Mouse (Mus musculus) T-helper 2 cell (primary cell): Measurements from ENCODE around the gene Thumpd1.

Experiments used
- in situ Hi-C: fragments of 300-600 bp; cut with MboI, MseI; formaldehyde crosslinking; loops from one replicate; pipeline ENCODE4 v1.15.1; 2025; ENCODE audit warnings: high pct_unique_total_duplicates

The Thumpd1 gene

DNA sequence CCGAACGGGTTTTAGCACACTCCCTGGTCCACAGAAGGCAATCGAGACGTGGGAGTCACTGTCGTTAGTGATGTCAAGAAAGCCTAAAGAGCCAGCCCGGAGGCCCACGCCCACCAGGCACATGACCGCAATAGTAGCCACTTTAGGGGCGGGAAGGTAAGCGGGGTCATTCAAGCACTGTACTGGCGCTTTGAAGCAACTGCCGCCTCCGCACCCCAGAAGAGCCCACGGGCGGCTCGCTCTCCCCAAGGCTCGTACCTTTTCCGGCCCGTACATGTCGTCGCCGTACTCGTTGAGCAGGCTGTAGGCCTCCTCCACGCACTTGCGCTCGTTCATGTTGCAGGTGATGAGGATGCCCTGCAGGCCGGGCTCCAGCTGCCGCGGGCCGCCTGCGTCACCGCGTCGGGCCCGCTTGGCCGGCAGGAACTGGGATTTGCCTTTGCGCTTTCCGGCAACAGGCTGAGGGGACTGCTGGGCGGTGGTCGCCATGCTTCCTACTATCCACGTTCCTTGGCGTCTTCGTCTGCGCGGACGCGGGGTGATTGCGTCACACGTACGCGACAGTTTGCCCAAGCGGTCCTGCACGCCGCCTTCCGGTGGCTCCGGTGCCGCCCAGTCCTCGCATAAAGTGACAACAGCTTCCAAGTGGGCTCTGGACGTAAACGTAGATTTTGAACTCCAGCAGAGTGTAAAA lies at the start of gene Thumpd1:
Thumpd1 (minus strand) TSS at position 546 of the 694 bp plus-strand sequence.
- in situ Hi-C loops: loop anchor here (25.0 kb wide), 1 partner anchor 983 kb away; the partner anchor contains the start of gene Vps35l

DNA sequence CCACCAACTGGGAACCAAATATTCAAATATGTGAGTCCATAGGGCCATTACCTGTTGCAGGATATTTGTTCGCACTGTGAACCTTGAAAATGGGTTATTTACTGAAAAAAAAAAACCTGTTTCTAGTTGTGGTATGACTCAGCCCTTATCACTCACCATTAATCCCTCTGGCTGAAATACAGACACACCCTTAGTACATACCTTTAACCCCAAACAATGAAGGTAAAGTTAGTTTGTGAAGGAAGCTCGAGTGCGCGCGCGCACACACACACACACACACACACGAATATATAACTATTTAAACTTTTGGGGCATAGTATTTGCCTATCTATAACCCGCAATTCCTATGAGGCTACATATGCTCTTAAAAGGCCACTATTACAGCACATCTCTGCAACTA lies 49.3 kb upstream of the Thumpd1 start:
- in situ Hi-C loops: no loop called here

DNA sequence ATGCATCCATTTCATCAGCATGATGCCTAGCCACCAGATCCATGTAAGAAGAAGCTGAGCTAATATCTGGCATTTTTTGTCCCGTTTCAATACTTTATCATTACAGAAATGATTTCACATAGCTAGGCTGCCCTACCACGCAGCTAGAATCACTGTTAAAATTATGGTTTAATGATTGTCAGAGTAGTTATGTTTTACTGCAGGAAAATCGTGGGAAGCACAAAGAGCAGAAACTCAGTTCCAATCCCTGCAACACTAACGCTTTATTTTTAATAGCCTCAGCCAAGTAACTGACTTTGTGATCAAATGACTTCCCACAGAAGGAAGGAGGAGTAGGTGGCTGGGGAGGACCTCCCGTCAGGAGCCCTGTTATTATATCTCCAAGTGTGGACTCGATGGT lies 46.4 kb upstream of the Thumpd1 start:
- in situ Hi-C loops: no loop called here

DNA sequence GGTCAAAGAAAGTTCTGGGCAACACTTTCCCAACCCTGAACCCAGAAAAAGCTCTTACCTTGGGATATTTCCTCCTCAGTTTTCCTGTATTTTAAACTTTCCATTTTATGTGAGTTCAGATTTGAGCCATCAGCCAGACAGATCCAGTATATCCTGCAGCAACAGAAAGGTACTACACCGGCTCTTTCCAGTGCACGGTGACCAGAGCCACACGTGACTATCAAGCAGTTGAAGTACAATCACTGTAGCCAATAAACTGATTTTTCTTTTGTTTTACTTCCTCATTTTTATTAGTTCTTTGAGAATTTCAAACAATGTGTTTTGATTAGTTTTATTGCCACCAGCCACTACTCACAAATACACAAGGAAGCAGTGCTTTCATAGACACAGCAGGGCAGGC lies 43.8 kb upstream of the Thumpd1 start:
- in situ Hi-C loops: no loop called here

DNA sequence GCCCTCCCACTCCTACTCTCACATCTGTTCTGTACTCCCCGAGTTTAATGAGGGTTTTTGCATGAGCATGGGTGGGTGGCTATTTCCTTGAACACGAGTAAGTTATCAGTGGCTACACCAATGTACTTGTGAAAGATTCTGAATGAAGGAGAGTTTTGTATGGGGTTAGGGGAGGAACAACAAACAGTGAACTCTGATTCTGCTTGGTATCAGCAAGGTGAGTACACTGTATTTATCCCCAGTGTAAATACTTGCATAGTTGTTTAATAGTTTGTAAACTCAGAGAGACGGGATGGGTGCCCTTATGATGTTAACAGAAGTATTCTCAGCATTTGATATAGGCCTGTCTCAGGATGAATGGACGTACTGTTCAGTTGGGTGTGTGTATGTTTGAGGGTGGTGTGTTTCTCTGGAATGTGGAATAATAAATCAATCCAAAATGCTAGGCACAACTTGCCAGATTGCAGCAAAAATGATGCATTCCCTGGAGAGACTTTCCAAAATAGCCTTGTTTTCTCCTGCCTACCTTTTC lies 41.6 kb upstream of the Thumpd1 start:
- in situ Hi-C loops: no loop called here

DNA sequence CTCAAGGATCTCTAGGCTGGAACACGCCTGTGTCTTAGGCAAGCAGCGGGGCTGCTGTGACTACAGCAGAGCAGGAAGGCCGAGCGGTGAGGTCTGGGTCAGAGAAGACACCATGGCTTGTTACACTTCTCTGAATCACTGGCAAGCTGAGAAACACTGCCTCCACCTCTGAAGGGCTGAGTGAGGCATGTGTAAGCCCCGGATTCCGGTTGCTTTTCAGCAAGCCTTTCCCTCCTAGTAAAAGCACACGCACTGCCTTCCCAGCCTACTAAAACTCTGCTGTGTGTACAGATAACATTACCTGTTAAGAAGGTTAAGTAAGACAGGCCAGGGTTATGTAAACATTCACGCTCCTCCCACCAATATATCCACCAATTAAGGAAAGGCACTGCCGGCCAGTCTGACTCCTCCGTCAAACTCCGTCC lies 39.9 kb upstream of the Thumpd1 start, which contains the start of gene Acsm3:
Acsm3 (plus strand) TSS at position 397 of the 425 bp plus-strand sequence.
- in situ Hi-C loops: no loop called here

DNA sequence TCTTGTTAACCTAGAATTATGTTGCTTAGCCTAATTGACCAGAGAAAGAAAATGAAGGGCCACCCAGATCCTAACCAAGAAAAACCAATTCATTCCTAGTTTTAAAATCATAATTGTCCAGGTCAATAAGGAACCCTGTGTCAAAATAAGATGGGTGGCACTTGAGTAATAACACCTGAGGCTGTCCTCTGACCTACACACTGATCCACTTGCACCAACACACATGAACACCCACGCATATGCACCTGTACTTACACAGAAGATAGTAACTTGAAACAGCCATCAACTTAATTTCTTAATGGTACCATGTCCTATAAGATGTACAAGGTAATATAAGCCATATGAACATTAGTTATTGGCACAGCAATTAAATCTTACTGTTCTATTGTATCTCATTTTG lies 33.1 kb upstream of the Thumpd1 start:
- in situ Hi-C loops: no loop called here

DNA sequence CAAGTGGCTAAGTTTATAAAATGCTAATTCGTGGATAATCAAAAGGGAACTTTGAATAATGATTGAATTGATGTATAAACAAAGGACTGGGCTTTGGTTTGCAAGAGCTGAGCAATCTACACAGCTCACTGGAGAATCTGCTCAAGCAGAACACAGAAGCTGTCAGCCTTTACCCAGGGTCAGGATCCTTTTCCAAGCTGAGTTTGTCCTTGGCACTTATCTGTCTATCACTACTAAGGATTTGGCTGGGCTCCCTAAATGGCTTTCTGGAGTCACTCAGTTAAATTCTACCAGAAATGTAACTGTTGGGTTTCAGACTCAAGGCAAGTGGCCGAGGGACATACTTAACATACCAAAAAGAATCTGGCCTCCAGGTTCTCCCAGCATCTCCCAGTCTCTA lies 29.3 kb upstream of the Thumpd1 start:
- in situ Hi-C loops: no loop called here

DNA sequence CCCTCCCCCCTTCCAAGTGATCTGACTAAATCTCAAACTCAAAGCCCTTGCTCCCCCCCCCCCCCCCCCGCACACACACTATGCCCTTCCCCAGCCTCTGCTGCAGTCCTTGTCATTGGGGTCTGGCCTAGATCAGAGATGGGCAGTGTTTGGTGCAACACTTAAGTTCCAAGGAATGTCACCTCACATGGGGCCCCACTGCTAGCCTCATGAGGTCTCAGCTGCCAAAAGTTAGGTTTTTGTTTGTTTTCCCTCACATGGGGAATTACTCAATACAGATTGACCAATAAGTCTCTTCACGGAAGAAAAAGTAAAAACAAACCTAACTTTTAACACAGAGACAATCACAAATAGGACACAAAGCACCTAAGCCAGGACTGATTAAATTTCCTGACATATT lies 28.2 kb upstream of the Thumpd1 start:
- in situ Hi-C loops: no loop called here

DNA sequence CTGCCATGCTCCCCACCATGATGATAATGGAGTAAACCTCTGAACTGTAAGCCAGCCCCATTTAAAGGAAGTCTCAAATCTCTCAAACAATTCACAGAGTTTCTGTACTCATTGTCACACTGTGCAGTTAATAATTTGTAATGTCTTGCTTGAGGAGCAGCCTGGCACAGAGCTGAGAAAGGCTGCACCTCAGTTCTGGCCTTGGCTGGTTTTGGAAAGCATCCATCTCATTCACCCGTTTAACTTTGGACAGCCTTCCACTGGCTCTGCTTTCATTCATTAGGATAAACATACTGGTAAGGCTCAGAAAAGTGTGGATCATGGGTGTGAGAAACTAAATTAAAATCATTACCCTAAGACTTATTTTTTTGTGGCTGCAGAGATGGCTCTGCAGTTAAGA lies 25.3 kb upstream of the Thumpd1 start:
- in situ Hi-C loops: no loop called here

DNA sequence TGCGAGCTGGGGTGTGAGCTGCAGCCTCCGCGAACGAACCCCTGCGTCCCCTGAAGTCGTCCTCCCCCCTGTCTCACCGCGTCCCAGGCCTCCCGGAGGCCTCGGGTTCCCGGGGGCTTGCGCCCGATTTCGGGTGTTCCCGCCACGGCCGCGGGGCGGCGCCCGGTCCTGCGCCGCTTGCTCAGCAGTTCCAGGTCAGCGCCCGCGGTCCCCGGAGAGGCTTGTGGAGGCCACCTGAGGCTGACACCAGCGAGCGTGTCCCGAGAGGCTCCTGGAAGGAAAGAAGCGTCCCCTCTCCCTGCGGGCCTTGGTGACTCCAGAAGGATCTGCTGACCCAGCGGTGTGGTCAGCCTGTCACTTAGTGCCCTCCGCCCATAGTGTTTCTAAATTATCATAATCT lies 23.7 kb upstream of the Thumpd1 start:
- in situ Hi-C loops: no loop called here

DNA sequence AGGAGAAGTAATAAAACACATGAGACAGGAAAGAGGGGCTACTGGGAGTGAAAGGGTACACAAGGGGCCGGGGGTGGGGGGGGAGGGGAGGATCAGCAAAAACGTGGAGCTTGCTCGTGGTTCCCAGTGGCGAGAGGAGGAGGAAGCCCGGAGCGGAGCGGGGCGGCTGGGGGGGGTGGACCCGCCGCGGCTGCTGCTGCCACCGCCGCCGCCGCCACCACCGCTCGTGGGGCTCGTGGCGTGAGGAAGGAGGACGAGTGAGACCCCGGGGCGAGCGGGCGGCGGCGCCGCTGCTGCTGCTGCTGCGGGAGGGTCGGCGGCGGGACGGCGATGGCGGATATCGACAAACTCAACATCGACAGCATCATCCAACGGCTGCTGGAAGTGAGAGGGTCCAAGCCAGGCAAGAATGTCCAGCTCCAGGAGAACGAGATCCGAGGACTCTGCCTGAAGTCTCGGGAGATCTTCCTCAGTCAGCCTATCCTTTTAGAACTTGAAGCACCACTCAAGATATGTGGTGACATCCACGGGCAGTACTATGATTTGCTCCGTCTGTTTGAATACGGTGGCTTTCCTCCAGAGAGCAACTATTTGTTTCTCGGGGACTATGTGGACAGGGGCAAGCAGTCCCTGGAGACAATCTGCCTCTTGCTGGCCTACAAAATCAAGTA lies 19.3 kb upstream of the Thumpd1 start:
- in situ Hi-C loops: loop anchor here (10.0 kb wide), 2 partner anchors 895 to 1945 kb away; partner anchors contain the start of gene Uqcrc2

DNA sequence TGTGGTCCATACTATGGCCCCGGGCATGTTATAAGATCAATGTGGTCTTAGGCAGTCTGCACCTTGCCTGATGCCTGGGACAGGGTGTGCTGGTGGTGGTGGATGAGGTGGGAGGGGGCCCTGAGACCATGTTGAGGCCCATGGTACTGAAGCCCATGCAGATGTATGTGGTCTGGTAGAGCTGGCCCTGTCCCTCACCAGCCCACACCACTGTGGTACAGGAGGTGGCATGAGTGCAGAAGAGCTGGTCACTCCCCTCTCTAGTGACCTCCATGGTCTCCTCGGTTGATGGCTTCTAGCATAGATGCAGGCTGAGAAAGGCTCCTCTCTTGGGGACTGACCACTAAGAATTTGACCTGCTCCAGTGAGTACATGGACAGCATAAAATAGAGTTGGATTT lies 18.3 kb upstream of the Thumpd1 start:
- in situ Hi-C loops: loop anchor here (10.0 kb wide), 2 partner anchors 896 to 1946 kb away; partner anchors contain the start of gene Uqcrc2

DNA sequence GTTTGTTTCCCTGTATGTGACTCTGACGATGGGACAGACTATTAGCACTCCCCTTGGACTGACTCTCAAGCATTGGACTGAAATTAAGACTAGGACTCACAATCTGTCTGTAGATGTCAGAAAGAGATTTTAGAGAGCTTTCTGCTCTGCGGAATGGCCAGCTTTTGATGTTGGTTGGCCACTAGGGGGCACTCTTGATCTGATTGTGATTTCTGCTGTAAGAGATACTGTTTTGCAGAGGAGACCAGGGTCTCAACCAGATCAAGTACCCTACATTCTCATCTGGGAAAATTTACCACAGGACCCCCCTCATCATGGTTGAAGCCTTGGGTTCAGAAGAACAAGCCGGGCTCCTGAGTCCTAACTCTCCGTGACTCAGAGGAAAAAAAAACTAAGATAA lies 10.7 kb upstream of the Thumpd1 start:
- in situ Hi-C loops: loop anchor here (10.0 kb wide), 2 partner anchors 904 to 1954 kb away; partner anchors contain the start of gene Uqcrc2

DNA sequence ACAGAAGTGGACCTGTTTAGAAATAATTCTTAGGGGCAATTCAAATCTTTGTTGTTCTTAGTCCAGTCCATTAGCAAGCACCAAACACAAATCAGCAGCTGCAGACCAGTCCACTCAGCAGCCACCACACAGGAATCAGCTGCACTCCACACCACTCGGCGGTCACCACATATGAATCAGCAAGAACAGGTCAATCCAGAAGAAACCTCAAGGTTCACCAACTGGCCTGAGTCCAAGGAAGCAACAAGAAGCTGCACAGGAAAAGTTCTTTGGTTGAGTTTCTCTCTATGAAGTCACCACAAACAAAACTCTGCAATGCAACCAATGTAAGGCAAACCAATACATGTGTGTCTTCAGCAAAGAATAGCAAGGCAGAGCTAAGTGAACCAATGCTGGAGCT lies 7.0 kb upstream of the Thumpd1 start:
- in situ Hi-C loops: no loop called here

DNA sequence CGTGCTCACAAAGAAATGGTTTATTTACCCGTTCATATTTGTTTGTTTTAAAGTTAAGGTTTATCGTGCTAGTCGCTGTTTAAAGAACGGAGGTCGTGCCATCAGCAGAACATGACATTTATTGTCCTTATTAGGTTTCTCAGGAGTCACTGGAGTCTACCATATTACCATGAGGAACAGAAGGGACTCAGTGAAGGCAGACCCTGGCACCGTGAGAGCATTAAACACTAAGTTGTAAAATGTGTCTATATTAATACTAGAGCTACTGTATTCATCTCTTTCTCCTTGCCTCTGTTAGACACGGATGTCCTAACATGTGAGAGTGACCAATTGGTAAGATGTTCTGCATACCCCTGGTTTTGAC lies 331 bp upstream of the Thumpd1 start:
- in situ Hi-C loops: loop anchor here (25.0 kb wide), 1 partner anchor 984 kb away; the partner anchor contains the start of gene Vps35l

DNA sequence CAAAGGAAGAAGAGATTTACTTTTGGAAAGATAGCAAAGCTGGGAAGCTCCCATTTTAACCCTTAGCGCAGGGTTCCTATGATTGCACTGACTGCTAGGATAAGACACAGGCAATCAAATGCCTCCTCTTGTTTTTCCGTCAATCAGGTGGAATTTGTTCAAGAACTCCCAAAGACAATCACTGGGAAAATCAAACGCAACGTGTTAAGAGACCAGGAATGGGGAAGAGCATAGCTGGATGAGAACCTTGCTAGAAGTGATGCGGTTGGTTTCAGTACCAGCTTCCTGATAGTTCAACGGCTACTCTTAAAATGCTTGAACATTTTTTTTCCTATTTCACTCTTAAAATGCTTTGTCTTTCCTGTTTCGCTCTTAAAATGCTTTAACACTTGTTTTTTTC lies 6.5 kb downstream of the Thumpd1 start:
- in situ Hi-C loops: loop anchor here (10.0 to 25.0 kb wide), 2 partner anchors 977 to 1131 kb away; partner anchors contain the start of genes Eef2k and Vps35l

DNA sequence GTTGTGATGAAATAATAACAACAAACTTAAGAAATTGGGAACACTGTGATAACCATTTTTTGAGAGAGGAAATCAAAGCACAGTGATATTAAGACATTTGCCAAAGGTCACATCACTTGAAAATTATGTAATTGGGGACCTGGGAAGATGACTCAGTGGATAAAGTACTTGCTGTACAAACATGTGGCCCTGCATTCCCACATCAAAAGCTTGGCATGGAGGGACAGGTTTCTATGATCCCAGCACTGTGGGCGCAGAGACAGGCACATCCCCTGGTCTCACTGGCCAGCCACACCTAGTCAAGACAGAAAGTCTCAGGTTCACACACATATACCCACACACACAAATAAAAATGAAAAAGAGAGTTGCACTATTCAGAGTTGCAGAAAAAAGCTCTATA lies 25.7 kb downstream of the Thumpd1 start:
- in situ Hi-C loops: no loop called here

DNA sequence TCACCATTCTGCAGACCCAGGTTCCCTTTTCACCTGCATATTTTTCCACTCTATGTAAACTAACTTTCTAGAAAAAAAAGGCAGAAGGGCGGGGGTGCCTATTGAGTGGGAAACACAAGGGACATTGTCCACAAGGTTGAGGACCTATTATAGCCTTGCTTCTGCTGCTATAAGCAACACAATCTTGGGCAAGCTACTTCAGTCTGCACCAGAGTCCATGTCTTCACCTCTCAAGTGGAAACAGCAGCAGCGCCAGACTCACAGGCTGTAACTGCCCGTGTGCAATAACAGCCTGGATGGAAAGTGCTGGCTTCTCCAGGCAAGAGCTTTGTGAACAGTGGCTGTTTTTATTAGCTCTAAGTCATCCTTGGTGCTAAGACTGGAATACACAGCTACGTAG lies 28.3 kb downstream of the Thumpd1 start:
- in situ Hi-C loops: no loop called here

DNA sequence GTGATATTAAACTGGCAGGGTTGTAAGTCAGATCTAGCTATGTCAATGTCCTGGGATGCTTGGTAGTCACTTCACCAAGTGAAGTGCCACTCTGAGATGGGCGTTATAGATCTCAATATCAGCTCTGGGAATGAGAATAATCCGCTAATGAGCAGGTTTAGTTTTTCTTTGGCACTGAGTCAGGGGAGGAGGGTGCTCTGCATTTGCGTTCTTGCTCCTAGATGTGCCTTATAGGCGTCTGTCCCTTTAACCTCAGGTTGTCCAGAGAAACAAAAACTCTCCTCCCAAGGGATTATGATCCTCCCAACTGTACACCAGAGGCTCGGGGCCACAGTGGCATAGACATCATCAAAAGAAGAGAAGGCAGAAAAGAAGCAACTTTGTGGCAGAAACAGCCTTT lies 30.9 kb downstream of the Thumpd1 start, which contains the start of gene Acsm4:
Acsm4 (plus strand) TSS at position 301 of the 400 bp plus-strand sequence.
- in situ Hi-C loops: no loop called here

DNA sequence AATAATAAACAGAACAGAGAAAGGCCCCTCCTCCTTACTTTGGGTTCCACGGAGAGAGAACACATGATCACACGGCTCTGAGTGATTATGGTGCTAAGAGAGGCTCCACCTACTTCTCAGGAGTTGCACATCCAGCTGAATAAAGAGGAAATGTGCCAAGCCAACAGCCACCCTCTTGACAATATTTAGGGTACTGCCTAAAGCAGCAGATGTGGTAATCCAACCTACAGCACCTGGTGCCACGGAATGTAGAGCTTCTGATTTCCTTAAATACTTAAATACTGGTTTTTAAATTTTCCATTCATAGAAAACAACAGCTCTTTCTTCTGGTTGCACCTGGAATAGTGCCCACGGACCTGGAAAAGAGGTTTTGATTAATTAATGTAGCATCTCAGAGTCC lies 37.9 kb downstream of the Thumpd1 start:
- in situ Hi-C loops: no loop called here

DNA sequence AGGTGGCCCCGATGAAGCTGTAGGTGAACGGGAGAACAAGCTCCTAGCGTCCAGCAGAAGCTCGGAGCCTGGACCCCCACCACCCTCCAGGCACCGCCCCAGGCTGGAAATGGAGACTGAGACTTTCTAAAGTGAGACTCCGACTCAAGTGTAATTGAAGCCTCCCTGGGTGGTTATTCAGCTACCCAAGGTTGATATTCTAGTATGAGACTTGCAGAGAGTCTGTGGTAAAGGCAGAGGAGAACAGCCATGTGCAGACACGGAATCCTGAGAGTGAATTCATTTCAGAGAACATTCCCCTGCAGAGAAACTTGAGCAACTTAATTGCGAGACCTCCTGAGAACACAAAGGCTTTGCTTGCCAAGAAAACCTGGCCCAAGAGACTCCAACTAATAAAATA lies 40.5 kb downstream of the Thumpd1 start:
- in situ Hi-C loops: no loop called here

DNA sequence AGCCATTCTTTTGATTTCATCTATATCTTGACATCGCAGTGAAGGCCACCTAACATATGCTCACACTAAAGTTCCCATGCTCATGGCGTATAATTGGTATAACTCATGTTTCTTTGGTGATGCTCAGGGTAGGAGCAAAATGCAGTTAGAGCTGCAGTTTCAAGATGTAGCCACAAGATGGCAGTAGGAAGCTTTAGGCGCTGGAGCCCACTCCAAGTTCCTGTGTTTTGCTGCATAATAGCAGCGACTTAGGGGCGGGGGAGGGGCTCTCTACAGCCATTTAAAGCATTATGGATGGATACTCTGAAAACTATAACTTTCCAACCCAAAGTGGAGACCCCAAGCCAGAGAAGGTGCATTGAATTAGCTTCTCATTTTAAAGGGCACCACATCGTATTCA lies 47.1 kb downstream of the Thumpd1 start:
- in situ Hi-C loops: no loop called here
